Mouse (Mus musculus): ENCODE measurements at regions not wholly inside any gene's neighbourhood (a gene's known extent, or its start where the extent isn't known, plus 50 kb on each side); places are given as distances from the start of the nearest gene placed in this dataset.

DNA sequence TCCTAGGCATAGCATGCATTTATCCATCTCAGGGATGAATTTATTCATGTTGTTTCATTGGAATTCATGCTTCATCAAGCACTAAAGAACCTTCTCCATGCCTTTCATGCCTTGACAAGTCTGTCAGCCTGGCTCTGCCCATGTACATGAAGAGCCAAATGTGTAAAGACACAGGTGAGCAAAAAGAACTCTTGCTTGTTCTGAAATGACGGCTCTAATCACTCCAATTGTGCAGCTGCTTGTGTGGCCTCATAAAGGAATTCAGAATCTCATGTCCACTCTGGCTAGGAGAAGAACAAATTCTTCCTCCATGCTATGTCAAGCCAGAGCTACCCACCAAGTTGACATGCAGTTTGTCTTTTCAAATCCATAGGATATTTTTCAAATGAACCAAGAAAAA lies 319.2 kb upstream of the Lmcd1 start:
- no peaks in the 10 kb centered on the region for H3K4me1 ChIP-seq (ENCODE audit: control insufficient read depth, insufficient read depth, insufficient read length, low read length)
- H3K27ac ChIP-seq (ENCODE audit: insufficient read depth, low read depth, low read length) = no peak overlapping the region
- no peak for TF ChIP-seq CTCF (IDR thresholded peaks at IDR 0.05; ENCODE audit: extremely low read depth, insufficient read length, insufficient replicate concordance, low read depth, low read length)
- TF ChIP-seq POLR2A (IDR thresholded peaks at IDR 0.05; ENCODE audit: low read depth, low read length) = no peak
- WGBS = 66% methylated on average over 1 of the region's 1 CpGs
- H3K4me3 ChIP-seq (ENCODE audit: low read depth, low read length) = no peak overlapping the region
- no peaks in the 10 kb centered on the region for H3K27me3 ChIP-seq (ENCODE audit: control insufficient read depth, insufficient read depth, low read length)
- no peaks in the 10 kb centered on the region for H3K36me3 ChIP-seq (ENCODE audit: control insufficient read depth, insufficient read depth, low read length)

DNA sequence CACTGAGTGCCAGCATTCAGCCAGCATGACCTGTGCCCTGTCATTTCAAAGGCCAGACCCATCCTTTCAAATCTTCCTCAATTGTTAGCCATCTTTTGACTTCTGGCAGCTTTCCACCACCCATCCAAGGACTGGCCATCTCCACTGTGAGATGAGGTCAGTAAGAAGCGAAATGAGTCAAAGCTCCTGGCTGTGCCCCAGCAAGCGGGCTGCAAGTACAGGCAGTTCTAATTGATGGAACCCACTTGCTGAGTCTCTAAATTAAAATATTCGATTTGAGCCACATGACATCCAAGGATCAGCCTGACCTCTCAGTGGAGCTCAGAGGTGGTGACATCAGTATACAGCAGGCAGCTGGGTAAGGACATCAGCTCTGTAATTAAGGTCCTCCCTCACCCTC lies 307.8 kb upstream of the Lmcd1 start:
- Histone ChIP-seq H3K27ac (ENCODE audit: insufficient read depth, low read depth, low read length) (no peak overlapping the region), H3K36me3 (ENCODE audit: control insufficient read depth, insufficient read depth, low read length) (no peaks in the 10 kb centered on the region), H3K4me3 (ENCODE audit: low read depth, low read length) (no peak overlapping the region), H3K4me1 (ENCODE audit: control insufficient read depth, insufficient read depth, insufficient read length, low read length) (no peaks in the 10 kb centered on the region), H3K27me3 (ENCODE audit: control insufficient read depth, insufficient read depth, low read length) (no peaks in the 10 kb centered on the region)
- TF ChIP-seq CTCF (IDR thresholded peaks at IDR 0.05; ENCODE audit: extremely low read depth, insufficient read length, insufficient replicate concordance, low read depth, low read length) (no peak), POLR2A (IDR thresholded peaks at IDR 0.05; ENCODE audit: low read depth, low read length) (no peak)
- WGBS = 79% methylated on average over 3 of the region's 3 CpGs

GRCm38 (mm10) chr6:111985452-111985851 lies 288.1 kb upstream of the Lmcd1 start:
- Histone ChIP-seq H3K27me3 (ENCODE audit: control insufficient read depth, insufficient read depth, low read length) (no peaks in the 10 kb centered on the region), H3K27ac (ENCODE audit: insufficient read depth, low read depth, low read length) (no peak overlapping the region), H3K4me3 (ENCODE audit: low read depth, low read length) (no peak overlapping the region), H3K4me1 (ENCODE audit: control insufficient read depth, insufficient read depth, insufficient read length, low read length) (no peaks in the 10 kb centered on the region), H3K36me3 (ENCODE audit: control insufficient read depth, insufficient read depth, low read length) (no peaks in the 10 kb centered on the region)
- TF ChIP-seq CTCF (IDR thresholded peaks at IDR 0.05; ENCODE audit: extremely low read depth, insufficient read length, insufficient replicate concordance, low read depth, low read length) = no peak
- TF ChIP-seq POLR2A (IDR thresholded peaks at IDR 0.05; ENCODE audit: low read depth, low read length) = no peak
- WGBS = 58% methylated on average over 1 of the region's 1 CpGs

DNA sequence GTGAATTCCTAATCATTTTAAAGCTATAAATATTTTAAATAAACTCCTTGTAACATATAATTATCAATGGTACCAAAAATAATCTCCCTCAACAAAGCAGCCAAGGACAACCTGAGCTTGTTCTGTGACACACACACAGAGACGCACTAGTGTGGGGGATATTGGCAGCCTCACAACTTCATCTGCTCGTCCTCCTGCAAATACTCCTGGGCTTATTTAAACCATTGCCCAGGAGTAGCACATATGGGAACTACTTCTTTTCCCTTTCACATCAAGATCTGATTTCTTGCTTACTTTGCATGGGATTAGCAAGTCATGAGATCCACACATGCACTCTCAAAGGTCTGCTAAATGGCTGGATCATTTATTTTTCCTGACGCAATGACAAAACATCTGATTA lies 277.7 kb upstream of the Lmcd1 start:
- TF ChIP-seq CTCF (IDR thresholded peaks at IDR 0.05; ENCODE audit: extremely low read depth, insufficient read length, insufficient replicate concordance, low read depth, low read length) (no peak), POLR2A (IDR thresholded peaks at IDR 0.05; ENCODE audit: low read depth, low read length) (no peak)
- WGBS = 74% methylated on average over 3 of the region's 3 CpGs
- H3K27me3 ChIP-seq (ENCODE audit: control insufficient read depth, insufficient read depth, low read length) = no peaks in the 10 kb centered on the region
- H3K4me1 ChIP-seq (ENCODE audit: control insufficient read depth, insufficient read depth, insufficient read length, low read length) = no peaks in the 10 kb centered on the region
- H3K36me3 ChIP-seq (ENCODE audit: control insufficient read depth, insufficient read depth, low read length) = no peaks in the 10 kb centered on the region
- H3K27ac ChIP-seq (ENCODE audit: insufficient read depth, low read depth, low read length) = no peak overlapping the region
- no peak overlapping the region for H3K4me3 ChIP-seq (ENCODE audit: low read depth, low read length)

DNA sequence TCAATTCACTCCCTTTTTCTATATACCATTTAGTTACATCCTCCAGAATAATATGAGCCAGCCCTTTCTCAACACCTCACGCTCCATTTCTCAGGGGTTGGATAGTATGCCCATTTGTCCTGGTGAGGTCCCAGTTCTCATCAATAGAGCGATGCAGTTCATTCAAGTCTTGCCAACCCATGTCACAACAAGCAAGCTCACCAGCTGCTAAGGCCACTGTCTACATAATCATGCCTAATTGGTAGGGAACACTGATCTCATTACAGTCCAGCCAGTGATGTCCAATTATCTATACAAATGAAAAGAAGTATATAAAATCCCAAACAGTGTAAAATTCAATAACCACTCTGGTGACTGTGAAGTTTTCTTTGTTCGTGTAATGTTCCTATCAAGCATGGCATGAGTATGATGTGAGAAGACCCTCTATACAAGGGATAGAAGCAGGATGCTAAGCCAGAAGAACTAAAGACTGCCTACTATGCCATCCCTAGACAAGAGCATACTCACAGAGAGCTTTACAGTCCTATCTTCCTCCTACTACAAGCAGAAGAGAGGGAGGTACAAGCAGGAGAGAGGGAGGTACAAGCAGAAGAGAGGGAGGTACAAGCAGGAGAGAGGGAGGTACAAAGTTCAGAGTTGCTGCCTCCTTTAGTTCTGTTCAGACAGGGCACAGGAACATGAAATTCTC lies 269.6 kb upstream of the Lmcd1 start:
- Histone ChIP-seq H3K4me1 (ENCODE audit: control insufficient read depth, insufficient read depth, insufficient read length, low read length) (no peaks in the 10 kb centered on the region), H3K36me3 (ENCODE audit: control insufficient read depth, insufficient read depth, low read length) (no peaks in the 10 kb centered on the region), H3K27me3 (ENCODE audit: control insufficient read depth, insufficient read depth, low read length) (no peaks in the 10 kb centered on the region), H3K4me3 (ENCODE audit: low read depth, low read length) (no peak overlapping the region), H3K27ac (ENCODE audit: insufficient read depth, low read depth, low read length) (no peak overlapping the region)
- TF ChIP-seq POLR2A (IDR thresholded peaks at IDR 0.05; ENCODE audit: low read depth, low read length) (no peak), CTCF (IDR thresholded peaks at IDR 0.05; ENCODE audit: extremely low read depth, insufficient read length, insufficient replicate concordance, low read depth, low read length) (no peak)
- 82% methylated on average over 3 of the region's 3 CpGs for WGBS

- WGBS = 38% methylated on average over 1 of the region's 1 CpGs
- no peak overlapping the region for H3K4me3 ChIP-seq (ENCODE audit: low read depth, low read length)
- TF ChIP-seq POLR2A (IDR thresholded peaks at IDR 0.05; ENCODE audit: low read depth, low read length) (no peak), CTCF (IDR thresholded peaks at IDR 0.05; ENCODE audit: extremely low read depth, insufficient read length, insufficient replicate concordance, low read depth, low read length) (no peak)
Measured at GRCm38 (mm10) chr6:112026261-112027205, 247.0 kb upstream of the Lmcd1 start.

GRCm38 (mm10) chr6:112050548-112051184 lies 222.9 kb upstream of the Lmcd1 start:
- no peaks in the 10 kb centered on the region for H3K4me1 ChIP-seq (ENCODE audit: control insufficient read depth, insufficient read depth, insufficient read length, low read length)
- WGBS = 73% methylated on average over 6 of the region's 6 CpGs
- no peaks in the 10 kb centered on the region for H3K36me3 ChIP-seq (ENCODE audit: control insufficient read depth, insufficient read depth, low read length)
- H3K27ac ChIP-seq (ENCODE audit: insufficient read depth, low read depth, low read length) = no peak overlapping the region
- no peak for TF ChIP-seq POLR2A (IDR thresholded peaks at IDR 0.05; ENCODE audit: low read depth, low read length)
- no peak for TF ChIP-seq CTCF (IDR thresholded peaks at IDR 0.05; ENCODE audit: extremely low read depth, insufficient read length, insufficient replicate concordance, low read depth, low read length)
- H3K27me3 ChIP-seq (ENCODE audit: control insufficient read depth, insufficient read depth, low read length) = no peaks in the 10 kb centered on the region
- no peak overlapping the region for H3K4me3 ChIP-seq (ENCODE audit: low read depth, low read length)

More at GRCm38 (mm10) chr6:112026261-112027205, 247.0 kb upstream of the Lmcd1 start:
- no peaks in the 10 kb centered on the region for H3K36me3 ChIP-seq (ENCODE audit: control insufficient read depth, insufficient read depth, low read length)
- no peaks in the 10 kb centered on the region for H3K27me3 ChIP-seq (ENCODE audit: control insufficient read depth, insufficient read depth, low read length)
- no peak overlapping the region for H3K27ac ChIP-seq (ENCODE audit: insufficient read depth, low read depth, low read length)
- no peaks in the 10 kb centered on the region for H3K4me1 ChIP-seq (ENCODE audit: control insufficient read depth, insufficient read depth, insufficient read length, low read length)
